Mouse (Mus musculus): ENCODE data around the gene Clip2. TPM values are rescaled to one million over a fixed set of nuclear protein-coding genes. Genes with fewer than 3 reads are reported as not detected.

The Clip2 gene
- polyA plus RNA-seq, 1 experiment, result 59.1 TPM

DNA sequence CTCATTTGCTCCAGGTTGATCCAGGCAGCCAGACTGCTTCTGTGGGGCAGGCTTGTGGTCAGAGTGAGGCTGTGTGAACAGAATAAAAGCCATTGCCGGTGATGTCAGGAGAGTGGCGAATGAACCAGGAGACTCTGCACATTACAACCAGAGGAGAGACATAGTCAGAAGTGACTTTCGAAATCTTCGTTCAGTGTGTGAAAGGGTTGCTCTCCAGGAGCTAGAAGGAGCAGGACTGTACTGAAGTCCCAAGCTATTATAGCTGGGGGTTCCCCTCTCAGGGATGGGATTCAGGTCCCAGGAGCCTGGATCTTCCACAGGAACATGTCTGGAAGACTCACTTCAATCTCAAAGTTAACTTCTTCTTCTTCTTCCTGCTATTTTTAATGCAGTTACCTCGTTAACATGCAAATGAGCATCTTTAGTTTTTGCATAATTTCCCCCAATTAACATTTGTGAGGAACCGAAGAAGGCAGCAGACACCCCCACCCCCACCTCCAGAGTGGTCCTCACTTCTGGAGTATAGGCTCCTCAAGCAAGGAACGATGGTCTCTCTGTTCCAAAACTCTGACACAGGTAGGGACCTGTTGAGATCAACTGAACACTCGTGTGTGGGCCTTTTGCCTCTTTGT is 81.6 kb downstream of the Clip2 start:
- WGBS, result 77% methylated on average over 8 of the region's 8 CpGs

DNA sequence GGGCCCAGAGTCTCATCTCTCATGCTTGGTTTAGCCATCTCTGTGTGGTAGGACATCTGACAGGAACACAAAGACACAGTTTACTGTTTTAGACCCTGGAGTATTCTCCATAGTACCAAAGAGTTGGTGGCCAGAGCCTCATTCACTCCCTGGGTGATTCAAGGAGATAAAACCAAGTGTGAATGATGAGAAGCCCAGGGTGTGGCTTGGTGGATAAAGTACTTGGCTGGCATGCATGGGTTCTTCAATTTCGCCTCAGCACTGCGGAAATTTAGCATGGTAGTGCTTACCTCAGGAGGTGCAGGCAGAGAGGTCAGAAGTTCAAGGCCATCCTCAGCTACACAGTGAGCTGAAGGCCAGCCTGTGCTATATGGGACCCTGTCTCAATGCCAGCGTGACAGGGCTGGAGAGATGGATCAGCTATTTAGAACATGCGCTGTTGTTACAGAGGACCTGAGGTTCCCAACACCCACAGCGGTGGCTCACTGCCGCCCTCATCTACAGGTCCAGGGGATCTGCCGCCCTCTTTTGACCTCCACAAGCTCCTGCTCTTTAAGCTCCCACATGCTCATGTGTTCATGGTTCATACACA is 82.6 kb downstream of the Clip2 start:
- H3K27me3 ChIP-seq (ENCODE audit: control insufficient read depth, insufficient read depth, low read length), result no peaks in the 10 kb centered on the region
- H3K4me3 ChIP-seq (replicated peaks; ENCODE audit: insufficient read depth, low read depth, low read length), result no peak overlapping the region
- WGBS, result 93% methylated on average over 7 of the region's 7 CpGs
- TF ChIP-seq CTCF (IDR thresholded peaks at IDR 0.05; ENCODE audit: borderline replicate concordance, insufficient read depth, low read depth, low read length) (no peak), POLR2A (IDR thresholded peaks at IDR 0.05; ENCODE audit: borderline replicate concordance, insufficient read depth, low read length) (no peak)
- no peak overlapping the region for H3K27ac ChIP-seq (ENCODE audit: insufficient read depth, low read length)
- DNase-seq, result no peak
- no peaks in the 10 kb centered on the region; the same call in 1 of the 2 replicates for H3K4me1 ChIP-seq (ENCODE audit: control insufficient read depth, insufficient read depth, low read length)

More for the DNA sequence above, 81.6 kb downstream of the Clip2 start:
- H3K27ac ChIP-seq (ENCODE audit: insufficient read depth, low read length), result no peak overlapping the region
- no peak overlapping the region for H3K4me3 ChIP-seq (replicated peaks; ENCODE audit: insufficient read depth, low read depth, low read length)
- H3K4me1 ChIP-seq (ENCODE audit: control insufficient read depth, insufficient read depth, low read length), result no peaks in the 10 kb centered on the region; the same call in 1 of the 2 replicates
- DNase-seq, result no peak
- H3K27me3 ChIP-seq (ENCODE audit: control insufficient read depth, insufficient read depth, low read length), result no peaks in the 10 kb centered on the region
- TF ChIP-seq CTCF (IDR thresholded peaks at IDR 0.05; ENCODE audit: borderline replicate concordance, insufficient read depth, low read depth, low read length) (no peak), POLR2A (IDR thresholded peaks at IDR 0.05; ENCODE audit: borderline replicate concordance, insufficient read depth, low read length) (no peak)

DNA sequence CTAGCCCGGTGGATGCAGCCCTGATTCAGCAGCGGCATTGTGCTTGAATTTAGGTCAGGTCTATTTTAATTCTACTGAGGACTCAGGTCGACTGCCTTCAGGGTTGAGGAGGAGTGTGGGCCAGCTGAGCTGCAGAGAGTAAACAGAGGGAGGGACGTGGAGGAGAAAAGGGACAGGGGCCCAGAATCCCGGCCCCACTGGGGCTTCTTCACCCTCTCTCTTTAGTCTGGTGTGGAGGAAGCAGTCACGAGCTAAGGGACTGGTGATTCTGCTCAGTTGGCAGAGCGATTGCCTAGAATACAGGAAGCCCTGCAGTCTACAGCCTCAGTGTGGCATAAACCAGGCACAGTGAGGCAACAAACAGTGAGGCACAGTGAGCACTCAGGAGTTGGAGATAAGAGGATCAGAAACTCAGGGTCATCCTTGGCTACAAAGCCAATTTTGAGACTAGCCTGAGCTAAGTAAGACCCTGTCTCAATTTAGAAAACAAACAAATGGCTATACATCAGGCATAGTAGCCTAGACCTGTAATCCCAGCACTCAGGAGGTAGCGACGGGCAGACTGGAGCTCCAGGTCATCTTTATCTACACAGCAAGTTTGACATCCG is 84.0 kb downstream of the Clip2 start:
- WGBS, result 49% methylated on average over 10 of the region's 10 CpGs
- DNase-seq, result peak in 1 of 2 experiments; percentile 37

DNA sequence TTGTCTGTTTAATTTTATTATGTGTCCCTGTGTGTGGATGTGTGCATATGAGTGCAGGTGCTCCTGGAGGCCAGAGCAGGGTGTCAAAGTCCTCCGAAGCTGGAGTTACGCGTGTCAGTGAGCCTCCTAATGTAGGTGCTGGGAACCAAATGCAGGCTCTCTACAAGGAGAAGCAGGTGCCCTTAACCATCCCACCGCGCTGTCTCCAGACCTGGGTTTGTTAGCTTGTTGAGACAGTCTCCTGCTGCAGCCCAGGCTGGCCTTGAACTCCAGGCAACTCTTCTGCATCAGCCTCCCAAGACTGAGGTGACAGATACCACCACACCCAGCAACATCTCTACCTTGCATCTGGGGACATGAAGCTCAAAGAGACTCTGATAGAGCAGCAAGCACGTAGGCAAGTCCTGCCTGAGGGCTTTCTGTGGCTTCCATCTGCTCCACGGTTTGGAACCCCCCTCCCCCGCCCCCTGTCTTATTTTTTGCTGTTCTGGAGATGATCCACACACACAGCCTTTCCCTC is 85.1 kb downstream of the Clip2 start:
- Histone ChIP-seq H3K4me3 (replicated peaks; ENCODE audit: insufficient read depth, low read depth, low read length) (no peak overlapping the region), H3K27me3 (ENCODE audit: control insufficient read depth, insufficient read depth, low read length) (no peaks in the 10 kb centered on the region), H3K27ac (ENCODE audit: insufficient read depth, low read length) (no peak overlapping the region), H3K4me1 (ENCODE audit: control insufficient read depth, insufficient read depth, low read length) (no peaks in the 10 kb centered on the region; the same call in 1 of the 2 replicates)
- TF ChIP-seq POLR2A (IDR thresholded peaks at IDR 0.05; ENCODE audit: borderline replicate concordance, insufficient read depth, low read length) (no peak), CTCF (IDR thresholded peaks at IDR 0.05; ENCODE audit: borderline replicate concordance, insufficient read depth, low read depth, low read length) (no peak)
- DNase-seq, result no peak
- 66% methylated on average over 8 of the region's 8 CpGs for WGBS

More for the DNA sequence above, 84.0 kb downstream of the Clip2 start:
- Histone ChIP-seq H3K27me3 (ENCODE audit: control insufficient read depth, insufficient read depth, low read length) (no peaks in the 10 kb centered on the region), H3K4me1 (ENCODE audit: control insufficient read depth, insufficient read depth, low read length) (no peaks in the 10 kb centered on the region; the same call in 1 of the 2 replicates), H3K4me3 (replicated peaks; ENCODE audit: insufficient read depth, low read depth, low read length) (no peak overlapping the region), H3K27ac (ENCODE audit: insufficient read depth, low read length) (0 out of 2 replicates have a peak overlapping the region, but pooled peaks have one; percentile 4)
- TF ChIP-seq CTCF (IDR thresholded peaks at IDR 0.05; ENCODE audit: borderline replicate concordance, insufficient read depth, low read depth, low read length) (no peak), POLR2A (IDR thresholded peaks at IDR 0.05; ENCODE audit: borderline replicate concordance, insufficient read depth, low read length) (no peak)

DNA sequence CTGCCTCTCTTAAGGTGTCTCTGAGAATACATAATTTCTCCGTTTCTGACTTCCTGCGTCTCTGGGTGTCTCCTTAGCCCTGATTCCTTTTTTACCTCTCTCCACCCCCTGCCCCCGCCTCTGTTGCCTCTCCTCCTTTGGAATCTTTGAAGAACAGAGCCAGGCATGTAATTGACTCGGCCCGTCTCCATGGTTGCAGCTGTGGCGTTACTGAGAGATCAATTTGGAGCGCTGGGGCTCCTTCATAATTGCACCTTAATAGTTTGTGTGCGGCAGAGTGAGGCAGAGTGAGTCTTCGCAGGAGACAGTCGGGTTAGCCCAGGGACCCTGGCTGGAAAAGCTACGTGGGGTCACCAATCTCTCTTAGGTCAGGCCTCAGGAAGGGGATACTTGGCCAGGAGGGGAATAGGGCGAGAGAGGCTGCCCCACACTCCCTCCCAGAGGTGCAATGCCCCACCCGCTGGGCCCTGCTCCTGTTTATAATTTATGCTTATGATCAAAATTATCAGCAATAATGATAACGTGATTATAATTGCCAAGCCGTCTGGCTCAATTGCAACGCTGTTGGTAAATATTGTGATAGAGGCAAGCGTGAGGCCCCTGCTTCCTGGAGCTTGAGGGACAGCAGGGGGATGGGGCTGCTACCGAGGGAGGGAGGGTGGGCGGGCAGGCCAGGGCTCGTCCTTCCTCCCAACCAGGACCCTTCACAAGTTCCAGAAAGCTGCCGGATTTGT is 85.8 kb downstream of the Clip2 start:
- H3K27me3 ChIP-seq (ENCODE audit: control insufficient read depth, insufficient read depth, low read length), result no peaks in the 10 kb centered on the region
- no peak overlapping the region for H3K4me3 ChIP-seq (replicated peaks; ENCODE audit: insufficient read depth, low read depth, low read length)
- 54% methylated on average over 21 of the region's 21 CpGs for WGBS
- DNase-seq, result no peak
- no peaks in the 10 kb centered on the region; the same call in 1 of the 2 replicates for H3K4me1 ChIP-seq (ENCODE audit: control insufficient read depth, insufficient read depth, low read length)
- no peak for TF ChIP-seq CTCF (IDR thresholded peaks at IDR 0.05; ENCODE audit: borderline replicate concordance, insufficient read depth, low read depth, low read length)
- TF ChIP-seq POLR2A (IDR thresholded peaks at IDR 0.05; ENCODE audit: borderline replicate concordance, insufficient read depth, low read length), result no peak
- H3K27ac ChIP-seq (ENCODE audit: insufficient read depth, low read length), result no peak overlapping the region

DNA sequence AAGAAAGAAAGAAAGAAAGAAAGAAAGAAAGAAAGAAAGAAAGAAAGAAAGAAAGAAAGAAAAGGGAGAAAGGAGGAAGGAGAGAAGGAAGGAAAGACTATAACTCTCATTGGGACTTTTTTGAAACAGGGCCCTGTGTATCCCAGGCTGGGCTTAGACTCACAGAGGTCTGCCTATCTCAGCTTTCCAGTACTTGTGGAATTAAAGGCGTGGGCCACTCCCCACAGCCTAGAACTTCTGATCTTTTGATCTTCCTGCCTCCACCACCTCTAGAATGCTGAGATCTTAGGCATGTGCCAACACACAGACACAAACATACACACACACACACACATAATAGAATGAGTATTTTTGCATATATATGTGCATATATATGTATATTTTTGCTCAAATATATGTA is 87.0 kb downstream of the Clip2 start:
- H3K4me1 ChIP-seq (ENCODE audit: control insufficient read depth, insufficient read depth, low read length), result no peaks in the 10 kb centered on the region; the same call in 1 of the 2 replicates

DNA sequence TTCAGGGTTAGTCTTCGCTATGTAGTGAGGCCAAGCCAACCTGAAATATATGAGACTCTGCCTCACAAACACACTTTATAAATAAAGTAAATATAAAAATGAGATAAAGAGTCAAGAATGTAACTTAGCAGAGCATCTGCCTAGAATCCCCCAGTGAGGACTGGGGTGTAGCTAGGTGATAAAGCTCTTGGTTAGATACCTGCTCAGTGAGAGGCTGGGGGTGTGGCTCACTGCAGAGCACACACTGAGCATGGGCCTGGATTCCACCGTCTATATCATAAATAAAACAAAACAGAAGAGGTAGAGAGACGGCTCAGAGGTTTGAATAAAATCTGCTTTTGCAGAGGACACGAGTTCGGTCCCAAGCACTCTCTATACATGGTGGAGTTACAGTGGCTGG is 88.0 kb downstream of the Clip2 start:
- no peak for DNase-seq

More for the DNA sequence above, 87.0 kb downstream of the Clip2 start:
- DNase-seq, result no peak
- WGBS, result 86% methylated on average over 1 of the region's 1 CpGs
- no peak for TF ChIP-seq CTCF (IDR thresholded peaks at IDR 0.05; ENCODE audit: borderline replicate concordance, insufficient read depth, low read depth, low read length)
- H3K27me3 ChIP-seq (ENCODE audit: control insufficient read depth, insufficient read depth, low read length), result no peaks in the 10 kb centered on the region
- H3K27ac ChIP-seq (ENCODE audit: insufficient read depth, low read length), result no peak overlapping the region
- H3K4me3 ChIP-seq (replicated peaks; ENCODE audit: insufficient read depth, low read depth, low read length), result no peak overlapping the region

More for the DNA sequence above, 88.0 kb downstream of the Clip2 start:
- no peak overlapping the region for H3K4me3 ChIP-seq (replicated peaks; ENCODE audit: insufficient read depth, low read depth, low read length)
- H3K4me1 ChIP-seq (ENCODE audit: control insufficient read depth, insufficient read depth, low read length), result no peaks in the 10 kb centered on the region; the same call in 1 of the 2 replicates
- TF ChIP-seq CTCF (IDR thresholded peaks at IDR 0.05; ENCODE audit: borderline replicate concordance, insufficient read depth, low read depth, low read length), result no peak
- no peak for TF ChIP-seq POLR2A (IDR thresholded peaks at IDR 0.05; ENCODE audit: borderline replicate concordance, insufficient read depth, low read length)
- H3K27ac ChIP-seq (ENCODE audit: insufficient read depth, low read length), result no peak overlapping the region
- no peaks in the 10 kb centered on the region for H3K27me3 ChIP-seq (ENCODE audit: control insufficient read depth, insufficient read depth, low read length)
- 88% methylated on average over 5 of the region's 5 CpGs for WGBS
